Mouse (Mus musculus): Measurements from ENCODE around the gene Thrsp. TPM values are rescaled to one million over a fixed set of nuclear protein-coding genes. Genes with fewer than 3 reads are reported as not detected.

The Thrsp gene
- total RNA-seq, 4 experiments from 2014 or later = 69.8 to 491 (median 335) TPM

DNA sequence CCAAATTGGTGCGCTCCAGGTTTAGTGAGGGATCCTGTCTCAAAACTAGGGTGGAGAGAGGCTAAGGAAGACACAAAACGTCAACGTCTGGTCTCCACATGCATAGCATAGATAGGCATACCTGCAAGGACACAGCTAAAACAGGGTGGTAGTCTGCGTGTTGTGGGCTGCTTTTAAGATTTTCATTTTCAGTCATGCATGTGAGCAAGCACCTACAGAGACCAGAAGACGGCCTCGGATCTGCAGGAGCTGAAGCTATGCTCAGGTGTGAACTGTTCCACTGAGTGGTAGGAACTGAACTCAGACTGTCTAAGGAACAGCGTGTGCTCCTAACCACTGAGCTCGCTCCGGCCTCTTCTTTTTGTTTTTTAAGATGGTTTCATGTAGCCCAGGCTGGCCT is 42.4 kb downstream of the Thrsp start:
- DNase-seq = no peak

DNA sequence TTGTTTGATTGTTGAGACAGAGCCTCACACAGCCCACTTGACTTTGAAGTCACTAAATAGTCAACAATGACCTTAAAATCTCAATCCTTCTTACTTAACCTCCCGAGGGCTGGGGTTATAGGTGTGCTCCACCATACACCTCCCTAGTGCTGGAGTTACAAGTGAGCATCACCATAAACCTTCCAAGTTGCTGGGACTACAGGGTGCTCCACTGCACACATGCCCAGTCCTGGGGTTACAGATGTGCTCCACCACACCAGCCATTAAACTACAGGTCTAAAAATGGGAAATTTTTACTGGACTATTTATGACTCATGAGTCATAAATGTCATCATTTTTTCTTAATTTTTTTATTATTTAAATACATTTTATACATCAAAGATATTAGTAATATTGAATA is 51.6 kb downstream of the Thrsp start:
- no peak for DNase-seq

Other genes with a start within 250 kb of the Thrsp start
- 10 to 100 TPM; 10.8 to 29.5 (median 17.7) TPM for gene Usp35, start 85.7 kb downstream of the Thrsp start, total RNA-seq (2022)
- gene Kctd21, start 85.4 kb downstream of the Thrsp start, total RNA-seq (2022) = 1 to 10 TPM; 8.2 to 10.0 (median 9.0) TPM
- 10 to 100 TPM; 11.2 to 18.6 (median 15.8) TPM for gene Alg8, start 46.1 kb downstream of the Thrsp start, total RNA-seq (2022)
- gene Ndufc2, start 17.7 kb downstream of the Thrsp start, total RNA-seq (2022) = 100 to 1,000 TPM; 202 to 264 (median 251) TPM
- gene Kctd14, start 33.6 kb upstream of the Thrsp start, total RNA-seq (2022) = 1 to 10 TPM; 1.8 to 4.0 (median 3.0) TPM
- gene Ints4, start 63.2 kb upstream of the Thrsp start, total RNA-seq (2022) = 10 to 100 TPM; 55.3 to 82.3 (median 72.2) TPM
- gene Aamdc, start 161.8 kb upstream of the Thrsp start, total RNA-seq (2022) = 10 to 100 TPM; 33.5 to 41.6 (median 35.7) TPM
- 10 to 100 TPM; 23.9 to 37.7 (median 31.4) TPM for gene Rsf1, start 162.2 kb upstream of the Thrsp start, total RNA-seq (2022)

All from adrenal gland, adult 8-10 months (tissue).